ENCODE assay signal across 24 mouse cellular contexts in the genomic region with DNA sequence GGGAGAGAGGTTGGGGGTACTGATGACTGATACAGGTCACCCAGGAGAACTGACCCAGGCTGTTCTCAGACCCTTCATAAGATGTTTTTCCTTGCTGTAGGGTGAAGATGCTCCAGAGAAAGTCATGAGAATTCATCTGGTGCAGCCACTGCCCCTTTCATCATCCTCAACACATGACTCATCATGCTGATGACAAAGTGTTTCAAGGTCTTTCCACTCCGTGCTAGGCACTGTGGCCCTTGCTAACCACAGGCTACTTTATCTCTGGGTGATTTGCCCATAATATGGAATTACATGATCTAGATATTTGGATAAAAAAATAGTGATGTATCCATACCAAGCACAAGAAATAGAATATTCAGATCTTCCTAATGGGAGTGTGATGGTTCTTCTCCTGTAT.
DNase-seq lines count a peak whose midpoint lies in the region; ATAC-seq and TF ChIP-seq lines count a peak whose summit lies in the region.
"Had no signal": no experiment of that assay in that cellular context is flagged by ENCODE, and none has a peak within 500 bp of the region (broad histone marks: within the 10 kb centered on the region; RNA-seq: fewer than 3 reads in every experiment).

No protein-coding gene starts in this region.

- no peak overlapping the region for H3K4me2 ChIP-seq in liver, embryonic 12.5 days
- H3K4me2 ChIP-seq: embryonic facial prominence, embryonic 12.5 days; forebrain, embryonic 12.5 days had no signal

- no peak overlapping the region for H3K27ac ChIP-seq in liver, embryonic 12.5 days
- H3K27ac ChIP-seq: embryonic facial prominence, embryonic 10.5 days; embryonic facial prominence, embryonic 12.5 days; forebrain, embryonic 12.5 days had no signal

- no peak for TF ChIP-seq CTCF in lung, adult 2 months (IDR thresholded peaks at IDR 0.05; ENCODE audit: insufficient read depth, low read length)

- ATAC-seq in liver, embryonic 12.5 days, result no peak
- ATAC-seq: activated CD4-positive, CD25-positive, alpha-beta regulatory T cell, adult 4 months; CD4-positive, CD25-positive, alpha-beta regulatory T cell, adult 4 months; forebrain, embryonic 14.5 days; forebrain, embryonic 16.5 days; Patski had no signal

- H3K9ac ChIP-seq in liver, embryonic 12.5 days, result no peak overlapping the region
- H3K9ac ChIP-seq: embryonic facial prominence, embryonic 12.5 days; forebrain, embryonic 12.5 days had no signal

- no peak for TF ChIP-seq POLR2A in lung, adult 2 months (IDR thresholded peaks at IDR 0.05; ENCODE audit: borderline replicate concordance, extremely low read depth, low read depth, low read length)

- H3K36me3 ChIP-seq in liver, embryonic 12.5 days, result no peaks in the 10 kb centered on the region
- H3K36me3 ChIP-seq: embryonic facial prominence, embryonic 10.5 days; embryonic facial prominence, embryonic 12.5 days; forebrain, embryonic 12.5 days; G1E had no signal

- peaks cover 51% of the 10 kb centered on the region for H3K9me3 ChIP-seq in liver, embryonic 12.5 days (replicated peaks)
- H3K9me3 ChIP-seq: G1E had no signal

- peak; percentile 35 to 80 for DNase-seq in adrenal gland, adult (ENCODE audit: inconsistent age in 2 of 2, low spot score in 1 of 2)
- DNase-seq in adrenal gland, postnatal 10 days, result no peak
- DNase-seq in 3T3-L1 (ENCODE audit: low read depth, low spot score), result peak; percentile 43
- peak; percentile 32 for DNase-seq in adrenal gland, adult 8-10 months
- peak; percentile 6 for DNase-seq in adrenal gland, postnatal 25 days
- no peak for DNase-seq in lung, adult 2 months
- no peak for DNase-seq in lung, postnatal 25 days (ENCODE audit: low spot score)
- DNase-seq: B cell, adult 2 months; cerebellum, adult 11-12 months; cerebellum, adult 2 months; cerebellum, adult 9-10 months; cerebellum, postnatal 10 days; cerebellum, postnatal 25 days had no signal

- H3K4me1 ChIP-seq in lung, adult 2 months (ENCODE audit: control insufficient read depth, insufficient read depth, low read length), result no peaks in the 10 kb centered on the region
- H3K4me1 ChIP-seq in liver, embryonic 12.5 days, result no peaks in the 10 kb centered on the region
- H3K4me1 ChIP-seq: embryonic facial prominence, embryonic 10.5 days; embryonic facial prominence, embryonic 12.5 days; forebrain, embryonic 12.5 days had no signal

- H3K27me3 ChIP-seq in liver, embryonic 12.5 days (replicated peaks), result no peaks in the 10 kb centered on the region
- H3K27me3 ChIP-seq: CH12.LX; embryonic facial prominence, embryonic 12.5 days; forebrain, embryonic 12.5 days; Patski had no signal

- no peak overlapping the region for H3K4me3 ChIP-seq in lung, adult 2 months (replicated peaks; ENCODE audit: extremely low read depth, low read depth, low read length)
- H3K4me3 ChIP-seq in liver, embryonic 12.5 days, result no peak overlapping the region
- H3K4me3 ChIP-seq: embryonic facial prominence, embryonic 10.5 days; embryonic facial prominence, embryonic 12.5 days; forebrain, embryonic 12.5 days had no signal

- WGBS in lung, adult 2 months, result 39% methylated on average over 1 of the region's 1 CpGs
- WGBS in liver, embryonic 12.5 days (ENCODE audit: insufficient replicate concordance), result 48% methylated on average over 1 of the region's 1 CpGs

Comparison
In these comparisons a context has a peak if more than half of its experiments do, and no peak if none do; other contexts are left out.
1. DNase-seq: peak in adrenal gland, adult (2 of 2), 3T3-L1 (single experiment), adrenal gland, adult 8-10 months (single experiment) and adrenal gland, postnatal 25 days (single experiment); none in adrenal gland, postnatal 10 days (single experiment), lung, adult 2 months (single experiment) and lung, postnatal 25 days (single experiment).